14 mouse cellular contexts compared by ENCODE assay signal in the genomic region with DNA sequence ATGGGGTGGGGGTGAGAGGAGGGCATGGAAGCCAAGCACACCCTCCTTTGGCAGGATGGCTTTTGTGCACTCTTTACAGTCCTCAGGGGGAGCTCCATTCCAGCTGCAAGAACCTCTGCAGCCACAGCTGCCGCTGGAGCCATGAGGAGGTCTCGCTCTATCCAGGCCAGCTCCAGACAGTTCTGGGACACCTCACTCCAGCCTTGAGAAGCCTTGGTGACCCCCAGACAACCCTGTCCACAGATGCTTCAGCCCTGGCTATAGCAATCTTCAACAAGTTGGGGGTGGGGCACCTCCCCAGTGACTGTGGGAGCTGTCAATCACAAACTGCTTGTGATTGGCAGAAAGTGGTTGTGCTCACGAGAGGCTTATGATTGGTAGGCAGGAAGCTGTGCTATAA.
"Had no signal": no experiment of that assay in that cellular context is flagged by ENCODE, and none has a peak within 500 bp of the region (broad histone marks: within the 10 kb centered on the region; RNA-seq: fewer than 3 reads in every experiment).

No protein-coding gene starts in this region.

- DNase-seq: kidney, adult 2 months; kidney, postnatal 25 days; layer of hippocampus, adult 9-11 months; liver, embryonic 13.5 days; lung, adult 2 months; thymus, adult 18-20 months; thymus, postnatal 36 days had no signal

- H3K27ac ChIP-seq: kidney, postnatal 0 days; layer of hippocampus, adult 2 months; liver, embryonic 13.5 days; macrophage; midbrain, embryonic 12.5 days; midbrain, embryonic 15.5 days; neural tube, embryonic 13.5 days had no signal

- ATAC-seq: intestine, postnatal 0 days; midbrain, embryonic 15.5 days had no signal

- H3K4me1 ChIP-seq: liver, embryonic 13.5 days; midbrain, embryonic 12.5 days; midbrain, embryonic 15.5 days; neural tube, embryonic 13.5 days had no signal

- H3K9me3 ChIP-seq: liver, embryonic 13.5 days; midbrain, embryonic 12.5 days; midbrain, embryonic 15.5 days; neural tube, embryonic 13.5 days had no signal

- H3K36me3 ChIP-seq: liver, embryonic 13.5 days; midbrain, embryonic 12.5 days; midbrain, embryonic 15.5 days; neural tube, embryonic 13.5 days had no signal

- H3K4me3 ChIP-seq: layer of hippocampus, adult 2 months; liver, embryonic 13.5 days; midbrain, embryonic 12.5 days; midbrain, embryonic 15.5 days; neural tube, embryonic 13.5 days had no signal

- H3K27me3 ChIP-seq: liver, embryonic 13.5 days; midbrain, embryonic 12.5 days; midbrain, embryonic 15.5 days; neural tube, embryonic 13.5 days had no signal

- H3K4me2 ChIP-seq: liver, embryonic 13.5 days; midbrain, embryonic 12.5 days; midbrain, embryonic 15.5 days; neural tube, embryonic 13.5 days had no signal

- H3K9ac ChIP-seq: liver, embryonic 13.5 days; midbrain, embryonic 12.5 days; midbrain, embryonic 15.5 days; neural tube, embryonic 13.5 days had no signal
